Mouse (Mus musculus): ENCODE results near the gene Cyp4f17.
A peak's percentile ranks its signal among the peaks of the same experiment; 100 is the strongest.
"Not testable (repeated sequence)": the region's sequence is repeated elsewhere in the genome, so short reads cannot be mapped to it uniquely, and the experiment has no call there.

Cyp4f17 gene

DNA sequence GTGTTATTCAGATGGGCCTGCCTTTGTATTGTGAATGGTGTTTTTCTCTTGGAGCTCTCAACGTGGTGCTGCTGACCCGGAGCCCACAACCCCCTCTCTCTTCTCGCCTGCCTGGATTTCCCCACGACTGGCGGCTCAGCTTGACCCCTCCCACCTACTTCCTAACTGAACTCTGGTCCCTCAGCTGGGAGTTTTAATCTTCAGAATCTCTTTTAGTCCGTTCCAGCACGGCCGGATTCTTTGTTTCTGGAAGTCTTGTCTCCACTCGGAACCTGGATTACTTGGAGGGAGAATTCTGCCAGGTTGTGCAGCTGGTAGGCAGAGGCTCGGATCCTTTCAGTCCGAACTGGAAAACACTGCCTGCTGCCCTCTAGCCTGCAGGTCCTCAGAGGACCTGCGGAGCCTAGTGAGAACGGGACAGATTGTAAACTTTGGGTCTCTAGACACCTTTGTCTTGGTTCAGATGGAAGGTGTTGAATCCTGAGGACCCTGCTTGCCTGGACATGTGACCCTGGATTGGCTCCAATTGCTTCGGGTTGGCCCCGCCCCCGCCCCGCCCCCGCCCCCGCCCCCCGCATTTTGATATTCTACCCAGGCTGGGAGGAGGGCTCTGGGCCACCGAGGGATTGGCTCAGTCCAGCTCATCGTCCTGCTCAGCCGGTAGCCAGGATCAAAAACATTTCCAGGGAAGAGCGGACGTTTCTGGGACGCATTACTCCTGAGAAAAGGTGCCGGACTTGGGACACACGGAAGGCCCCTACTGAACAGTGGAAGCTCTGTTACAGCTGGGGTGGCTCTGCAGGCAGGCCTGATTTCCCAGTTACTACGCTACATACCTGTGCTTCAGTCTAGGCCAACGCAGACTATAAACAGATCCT, at the start of gene Cyp4f17:
Gene Cyp4f17 (plus strand): TSS at position 200 of the 878 bp plus-strand sequence.
- no peak for DNase-seq (ENCODE audit: low spot score in 2 of 2)

DNA sequence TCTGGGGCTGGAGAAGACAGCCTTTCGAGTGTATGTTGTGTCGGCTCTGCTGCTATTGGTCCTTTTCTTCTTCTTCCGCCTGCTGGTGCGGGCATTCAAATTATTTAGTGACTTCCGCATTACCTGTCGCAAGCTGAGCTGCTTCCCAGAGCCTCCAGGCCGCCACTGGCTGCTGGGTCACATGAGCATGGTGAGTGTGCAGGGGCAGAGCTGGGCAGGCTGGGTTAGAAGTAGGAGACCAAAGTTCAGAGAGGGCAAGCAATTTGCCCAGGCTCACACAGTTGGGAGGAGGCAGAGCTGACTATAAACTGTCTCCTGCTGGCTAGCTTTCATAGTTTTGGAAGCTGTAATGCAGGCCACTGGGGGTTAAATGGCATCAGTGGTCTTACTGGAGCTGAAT, 37.4 kb upstream of the Cyp4f17 start:
- DNase-seq (ENCODE audit: low spot score in 2 of 2): no peak

- no peak for DNase-seq (ENCODE audit: low spot score in 2 of 2)
Observed at GRCm38 (mm10) chr17:32470795-32471194, 35.1 kb upstream of the Cyp4f17 start.

DNA sequence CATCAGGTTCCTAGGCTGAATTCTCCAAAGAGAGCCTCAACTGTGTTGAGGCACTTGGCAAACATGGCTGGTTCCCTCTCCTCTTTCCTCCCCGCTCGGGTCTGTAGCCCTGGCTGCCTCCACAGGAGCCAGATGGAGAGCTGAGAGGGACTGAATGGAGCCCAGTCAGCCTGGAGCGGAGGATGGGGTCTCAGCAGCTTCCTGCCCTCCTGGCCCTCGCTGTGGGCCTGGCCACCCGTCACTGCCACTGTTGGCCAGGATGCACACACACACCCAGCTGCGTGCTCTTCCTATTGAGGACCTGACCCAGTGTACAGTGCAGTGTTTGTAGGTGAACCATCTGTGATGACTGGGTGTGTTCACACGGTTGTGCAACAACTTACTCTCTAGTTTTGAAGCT, 33.7 kb upstream of the Cyp4f17 start:
- no peak for DNase-seq (ENCODE audit: low spot score in 2 of 2)

GRCm38 (mm10) chr17:32474954-32475560, 30.8 kb upstream of the Cyp4f17 start:
- no peak for DNase-seq (ENCODE audit: low spot score in 2 of 2)

DNA sequence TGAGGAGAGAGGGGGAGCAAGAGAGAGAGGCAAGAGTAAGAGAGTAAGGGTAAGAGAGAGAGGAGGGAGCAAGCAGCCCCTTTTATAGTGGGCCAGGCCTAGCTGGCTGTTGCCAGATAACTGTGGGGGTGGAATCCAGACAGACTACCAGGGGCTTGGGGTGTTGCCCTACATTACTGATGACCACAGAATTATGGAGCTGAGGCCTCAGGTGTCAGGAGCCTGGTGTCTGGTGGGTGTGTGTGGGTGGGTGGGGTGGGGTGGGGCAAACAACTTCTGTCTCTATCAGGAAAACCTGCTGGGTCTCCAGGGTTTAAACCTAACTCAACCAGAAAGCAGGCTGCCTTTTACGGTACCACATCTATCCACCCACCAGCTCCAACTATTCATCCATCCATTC, 28.6 kb upstream of the Cyp4f17 start:
- DNase-seq (ENCODE audit: low spot score in 2 of 2): no peak

DNA sequence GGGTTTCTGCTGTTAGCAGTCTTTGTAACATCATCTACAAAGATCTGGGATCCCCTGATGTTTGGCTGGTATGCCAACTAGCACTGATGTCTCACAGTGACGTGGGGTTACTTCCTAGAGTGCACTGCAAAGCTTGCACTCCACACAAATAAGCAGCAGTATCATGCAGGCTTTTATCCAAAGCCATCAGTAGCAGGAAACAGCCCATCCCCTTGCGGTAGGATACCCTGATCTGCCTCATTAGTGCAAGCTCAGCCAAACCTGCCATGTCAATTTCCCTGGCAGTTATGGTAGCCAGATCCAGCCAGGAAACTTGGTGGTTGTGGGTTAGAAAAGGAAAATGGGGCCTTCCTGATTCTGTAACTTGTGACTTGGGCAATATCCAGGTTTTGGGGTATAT, 27.1 kb upstream of the Cyp4f17 start:
- DNase-seq (ENCODE audit: low spot score in 2 of 2): no peak

GRCm38 (mm10) chr17:32479554-32480506, 26.0 kb upstream of the Cyp4f17 start:
- DNase-seq (ENCODE audit: low spot score in 2 of 2): peak in 1 of 2 experiments; percentile 40

DNA sequence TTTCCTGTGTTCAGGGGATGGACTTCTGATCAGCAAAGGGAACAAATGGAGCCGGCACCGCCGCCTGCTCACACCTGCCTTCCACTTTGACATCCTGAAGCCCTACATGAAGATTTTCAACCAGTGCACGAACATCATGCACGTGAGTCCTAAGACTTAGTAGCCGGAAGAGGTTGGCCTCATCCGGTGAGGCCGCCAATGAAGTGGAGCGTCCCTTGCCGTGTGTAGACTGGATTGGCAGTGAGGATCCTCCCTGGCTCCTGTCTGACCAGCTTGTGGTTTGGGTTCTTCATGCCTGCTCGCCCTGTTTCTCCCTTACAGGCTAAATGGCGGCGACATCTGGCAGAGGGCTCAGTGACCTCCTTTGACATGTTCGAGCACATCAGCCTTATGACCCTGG, 24.1 kb upstream of the Cyp4f17 start:
- no peak for DNase-seq (ENCODE audit: low spot score in 2 of 2)

- DNase-seq (ENCODE audit: low spot score in 2 of 2): peak; percentile 39 to 75
Observed at GRCm38 (mm10) chr17:32483200-32483599, 22.6 kb upstream of the Cyp4f17 start.

- no peak for DNase-seq (ENCODE audit: low spot score in 2 of 2)
Observed at GRCm38 (mm10) chr17:32492349-32492980, 13.4 kb upstream of the Cyp4f17 start.

DNA sequence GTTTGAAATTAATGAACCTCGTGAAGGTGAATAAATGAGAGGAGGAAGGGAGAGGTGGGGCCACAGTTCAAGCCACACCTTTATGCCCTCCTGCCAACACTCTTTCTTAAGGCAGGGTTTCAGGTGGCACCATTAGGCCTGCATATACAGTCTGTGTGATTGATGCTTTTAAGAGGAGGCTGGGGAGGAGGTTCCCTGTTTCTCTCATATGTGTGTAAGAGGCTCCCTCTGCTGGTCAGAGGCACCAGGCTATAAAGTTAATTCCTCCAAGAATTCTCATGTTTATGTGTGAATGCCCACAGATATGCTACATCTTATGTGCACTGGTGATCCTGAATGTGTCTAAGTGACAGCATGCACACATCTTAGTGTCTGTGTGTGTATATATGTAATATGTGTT, 11.2 kb upstream of the Cyp4f17 start:
- peak in 1 of 2 experiments; percentile 72 for DNase-seq (ENCODE audit: low spot score in 2 of 2)

DNA sequence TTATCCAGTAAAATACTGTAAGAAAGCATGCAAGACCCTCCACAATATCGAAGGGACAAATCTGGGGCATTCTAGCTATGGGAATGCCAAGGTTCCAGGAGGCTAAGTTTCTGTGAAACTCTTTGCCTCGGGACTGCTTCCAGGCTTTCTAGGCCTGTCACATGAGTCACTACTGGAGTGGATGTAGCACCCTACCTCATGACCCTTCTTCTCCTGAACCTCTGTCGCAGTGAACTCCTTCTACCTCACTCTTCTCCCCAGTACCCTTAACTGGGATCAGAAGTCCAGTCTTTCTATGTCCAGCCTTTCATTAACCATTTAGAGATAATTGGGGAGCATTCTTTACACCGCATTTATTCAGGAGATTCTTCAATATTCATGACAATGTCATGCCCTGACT, 5.3 kb upstream of the Cyp4f17 start:
- not testable (repeated sequence) for DNase-seq (ENCODE audit: low spot score in 2 of 2)

- DNase-seq (ENCODE audit: low spot score in 2 of 2): no peak
Observed at GRCm38 (mm10) chr17:32501051-32501450, 4.8 kb upstream of the Cyp4f17 start.

DNA sequence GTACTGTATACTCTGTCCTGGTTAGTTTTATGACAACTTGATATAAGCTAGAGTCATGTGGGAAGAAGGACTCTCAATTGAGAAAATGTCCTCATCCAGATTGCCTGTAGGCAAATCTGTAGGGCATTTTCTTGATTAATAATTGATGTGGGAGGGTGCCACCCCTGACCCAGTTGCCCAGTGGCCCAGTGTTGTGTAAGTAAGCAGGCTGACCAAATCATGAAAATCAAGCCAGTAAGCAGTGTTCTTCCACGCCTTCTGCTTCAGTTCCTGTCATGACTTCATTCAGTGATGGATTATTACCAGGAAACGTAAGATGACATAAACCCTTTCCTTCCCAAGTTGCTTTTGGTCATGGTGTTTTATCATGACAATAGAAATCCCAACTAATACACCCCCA, 2.7 kb upstream of the Cyp4f17 start:
- DNase-seq (ENCODE audit: low spot score in 2 of 2): no peak

DNA sequence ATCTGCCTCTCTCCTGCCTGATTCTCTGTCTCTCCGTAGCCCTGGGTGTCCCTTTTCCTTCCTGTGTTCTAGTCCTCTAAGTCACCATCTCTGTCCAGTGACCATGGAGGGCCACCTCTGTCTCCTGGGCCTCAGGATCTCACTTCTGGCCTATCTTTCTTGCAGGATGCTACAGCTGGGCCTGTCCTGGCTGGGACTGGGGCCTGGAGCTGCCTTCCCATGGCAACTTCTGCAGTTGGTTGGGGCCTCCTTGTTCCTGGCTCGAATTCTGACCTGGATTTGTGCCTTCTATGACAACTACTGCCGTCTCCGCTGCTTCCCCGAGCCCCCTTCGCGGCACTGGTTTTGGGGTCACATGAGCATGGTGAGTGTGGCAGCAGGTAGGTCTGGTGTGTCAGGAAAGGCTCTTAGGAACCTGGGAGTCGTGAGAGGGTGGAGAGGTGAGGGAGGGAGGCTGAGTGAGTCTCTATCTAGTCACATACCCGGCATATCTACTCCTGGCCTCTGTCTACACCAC, 937 bp downstream of the Cyp4f17 start:
- no peak for DNase-seq (ENCODE audit: low spot score in 2 of 2)

GRCm38 (mm10) chr17:32516126-32516525, 10.3 kb downstream of the Cyp4f17 start:
- DNase-seq (ENCODE audit: low spot score in 2 of 2): no peak

GRCm38 (mm10) chr17:32521981-32522380, 16.1 kb downstream of the Cyp4f17 start:
- no peak for DNase-seq (ENCODE audit: low spot score in 2 of 2)

GRCm38 (mm10) chr17:32522386-32522785, 16.5 kb downstream of the Cyp4f17 start:
- DNase-seq (ENCODE audit: low spot score in 2 of 2): no peak

GRCm38 (mm10) chr17:32522816-32523215, 17.0 kb downstream of the Cyp4f17 start:
- DNase-seq (ENCODE audit: low spot score in 2 of 2): no peak

GRCm38 (mm10) chr17:32523895-32524294, 18.0 kb downstream of the Cyp4f17 start:
- DNase-seq (ENCODE audit: low spot score in 2 of 2): peak in 1 of 2 experiments; percentile 30

Measured in spleen, postnatal 10 days (tissue).